Mouse (Mus musculus): ENCODE measurements around the gene Trcg1.

Gene Trcg1

GRCm38 (mm10) chr9:57261913-57262794 is 25.8 kb downstream of the Trcg1 start, which contains the start of gene 1700017B05Rik:
TSS of gene 1700017B05Rik (minus strand) at chr9:57262612.
- in situ Hi-C loops (cut with MseI, MboI): loop anchor here in 1 of 2 experiments (10.0 kb wide), 1 partner anchor 173 kb away; no protein-coding TSS in a partner anchor

- in situ Hi-C loops (cut with MseI, MboI): loop anchor here in 1 of 2 experiments (10.0 kb wide), 1 partner anchor 172 kb away; no protein-coding TSS in a partner anchor
These were observed 26.7 kb downstream of the Trcg1 start for GRCm38 (mm10) chr9:57262795-57263684.

DNA sequence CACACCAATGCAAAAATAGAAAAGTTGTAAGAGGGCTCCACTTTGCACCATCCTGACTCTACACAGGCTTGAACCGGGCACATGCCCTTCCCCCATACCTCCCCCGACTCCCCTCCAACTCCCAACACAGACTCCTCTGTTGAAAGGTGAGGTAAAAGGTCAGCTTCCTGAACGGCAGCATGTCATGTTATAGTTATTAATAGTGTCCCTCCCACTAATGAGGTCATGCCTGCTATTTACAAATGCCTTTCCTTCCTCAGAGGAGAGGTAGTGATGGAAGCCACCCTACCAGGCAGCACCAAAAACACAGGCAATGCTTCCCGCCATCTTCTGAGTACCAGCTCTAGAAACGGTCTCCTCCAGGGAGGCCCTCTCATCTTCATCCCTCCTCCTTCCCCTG is 28.8 kb downstream of the Trcg1 start:
- in situ Hi-C loops (cut with MseI, MboI): loop anchor here in 1 of 2 experiments (10.0 kb wide), 1 partner anchor 170 kb away; no protein-coding TSS in a partner anchor

DNA sequence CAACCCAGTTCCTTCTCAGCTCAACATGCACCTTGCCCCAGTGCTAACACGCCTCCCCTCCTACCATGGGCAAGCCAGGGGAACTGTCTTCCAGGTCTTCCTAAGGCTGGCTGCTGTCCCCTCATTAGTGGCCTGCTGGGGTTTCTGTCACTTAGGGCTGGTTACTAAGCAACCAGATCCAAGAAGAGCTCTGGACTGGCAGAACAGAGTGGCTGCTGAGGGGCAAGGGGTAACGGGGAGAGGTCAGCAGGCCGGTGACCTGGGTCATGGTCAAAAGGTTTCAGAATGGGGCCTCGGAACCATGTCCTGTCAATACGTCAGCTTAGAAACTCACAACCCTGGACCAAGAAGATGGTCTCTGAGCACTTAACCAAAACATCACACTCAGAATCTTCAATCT is 31.1 kb downstream of the Trcg1 start:
- in situ Hi-C loops (cut with MseI, MboI): loop anchor here in 1 of 2 experiments (10.0 kb wide), 1 partner anchor 167 kb away; no protein-coding TSS in a partner anchor

GRCm38 (mm10) chr9:57268078-57268477 is 31.7 kb downstream of the Trcg1 start:
- in situ Hi-C loops (cut with MseI, MboI): loop anchor here in 1 of 2 experiments (10.0 kb wide), 1 partner anchor 167 kb away; no protein-coding TSS in a partner anchor

- in situ Hi-C loops (cut with MseI, MboI): loop anchor here in 1 of 2 experiments (10.0 kb wide), 1 partner anchor 166 kb away; no protein-coding TSS in a partner anchor
These were observed 32.2 kb downstream of the Trcg1 start for GRCm38 (mm10) chr9:57268575-57268974.

DNA sequence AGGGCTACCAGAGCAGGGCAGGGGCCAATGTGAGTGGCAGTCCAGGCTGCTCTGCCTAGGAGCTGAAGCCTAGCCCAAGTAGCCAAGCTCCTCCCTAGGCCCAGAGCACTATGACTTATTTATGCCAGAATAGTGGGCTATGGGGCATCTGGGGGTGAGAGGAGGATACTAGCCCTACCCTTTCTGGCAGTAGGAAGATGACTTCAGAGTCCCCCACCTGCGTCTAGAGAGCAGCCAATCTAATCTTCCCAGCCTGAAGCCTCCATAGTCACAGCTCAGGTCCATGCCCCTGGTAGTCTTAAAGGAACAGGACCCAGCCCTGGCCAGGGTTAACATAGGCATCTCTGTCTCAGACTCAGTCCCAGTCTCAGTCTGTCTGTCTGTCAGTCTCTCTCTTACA is 33.0 kb downstream of the Trcg1 start:
- in situ Hi-C loops (cut with MseI, MboI): loop anchor here in 1 of 2 experiments (10.0 kb wide), 1 partner anchor 165 kb away; no protein-coding TSS in a partner anchor

GRCm38 (mm10) chr9:57270399-57270798 is 34.0 kb downstream of the Trcg1 start:
- in situ Hi-C loops (cut with MseI, MboI): no loop called here

DNA sequence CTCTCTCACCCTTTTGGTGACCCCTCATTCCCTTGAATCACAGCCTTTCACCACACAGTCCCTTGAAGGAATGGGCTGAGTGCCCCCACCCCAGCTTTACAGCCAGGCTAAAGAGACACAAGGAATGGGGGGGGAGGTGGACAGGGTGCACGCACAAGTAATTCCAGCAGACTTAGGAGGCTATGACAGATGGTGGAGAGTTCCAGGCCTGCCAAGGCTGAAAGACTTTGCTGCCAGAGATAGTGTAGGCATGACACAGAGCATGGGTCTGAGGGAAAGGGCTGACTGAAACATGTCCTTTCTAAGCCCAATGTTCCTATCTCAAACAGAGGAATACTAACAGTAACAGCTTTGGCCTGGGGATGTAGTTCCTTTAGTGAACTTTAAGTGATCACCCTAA is 34.7 kb downstream of the Trcg1 start:
- in situ Hi-C loops (cut with MseI, MboI): no loop called here

- in situ Hi-C loops (cut with MseI, MboI): no loop called here
These were observed 35.6 kb downstream of the Trcg1 start for GRCm38 (mm10) chr9:57271837-57272562.

DNA sequence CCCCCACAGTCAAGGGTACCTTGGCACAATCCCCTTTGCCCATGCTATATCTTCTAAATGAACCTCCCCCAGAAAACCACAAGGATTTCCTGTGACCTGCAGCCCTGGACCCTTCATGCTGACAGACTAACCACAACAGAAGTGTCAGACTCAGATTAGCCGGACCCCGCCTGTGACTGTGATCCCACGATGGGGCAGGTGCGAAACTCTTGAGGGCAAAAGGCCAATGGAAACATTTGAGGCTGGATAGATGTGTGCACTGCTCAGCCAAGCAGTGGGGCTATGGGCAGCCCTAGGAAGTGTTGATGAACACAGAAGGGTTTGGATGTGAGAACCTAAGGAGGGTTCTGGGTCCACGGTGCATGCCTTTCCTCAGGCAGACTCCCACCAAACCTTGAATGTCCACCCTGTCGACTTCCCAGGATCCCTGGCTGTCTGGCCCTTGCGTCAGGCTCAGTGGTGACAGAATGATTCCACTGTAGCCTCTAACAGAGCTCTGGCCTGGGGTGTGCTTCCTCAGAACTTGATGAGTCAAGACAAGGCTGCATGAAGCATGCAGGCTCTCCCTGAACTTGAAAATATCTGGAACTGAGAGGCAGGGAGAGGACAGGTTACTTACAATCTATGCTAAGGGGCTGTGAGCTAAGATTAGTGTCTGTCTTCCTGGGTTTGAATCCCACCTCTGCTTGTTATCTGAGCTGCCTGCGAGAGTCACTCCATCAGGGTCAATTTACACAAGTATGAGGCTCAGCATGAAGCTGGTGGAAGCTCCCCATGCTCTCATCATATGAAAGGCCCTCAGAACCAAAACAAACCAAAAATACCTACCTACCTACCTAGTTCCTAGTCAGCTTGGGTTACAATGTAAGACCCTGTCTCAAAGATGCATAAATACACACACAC is 36.8 kb downstream of the Trcg1 start:
- in situ Hi-C loops (cut with MseI, MboI): no loop called here

GRCm38 (mm10) chr9:57273805-57274494 is 37.6 kb downstream of the Trcg1 start:
- in situ Hi-C loops (cut with MseI, MboI): no loop called here

DNA sequence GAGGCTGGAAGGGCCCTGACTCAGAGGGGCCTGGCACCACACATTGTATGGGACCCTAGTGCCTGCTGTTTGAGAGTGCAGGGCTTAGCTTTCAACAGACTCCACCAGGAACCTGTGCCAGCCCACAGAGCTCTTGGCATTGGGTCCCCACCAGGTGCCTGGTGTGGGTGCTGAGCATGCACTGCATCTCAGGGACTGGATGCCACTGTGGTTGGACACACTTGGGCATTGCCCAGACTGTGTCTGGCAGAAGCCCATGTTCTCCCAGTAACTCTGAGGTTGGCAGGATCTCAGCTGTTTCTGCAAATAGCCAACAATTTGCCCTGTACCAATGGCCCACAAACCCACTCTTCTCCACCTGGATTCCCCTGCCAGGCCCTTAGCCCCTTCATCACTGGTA is 40.0 kb downstream of the Trcg1 start:
- in situ Hi-C loops (cut with MseI, MboI): no loop called here

DNA sequence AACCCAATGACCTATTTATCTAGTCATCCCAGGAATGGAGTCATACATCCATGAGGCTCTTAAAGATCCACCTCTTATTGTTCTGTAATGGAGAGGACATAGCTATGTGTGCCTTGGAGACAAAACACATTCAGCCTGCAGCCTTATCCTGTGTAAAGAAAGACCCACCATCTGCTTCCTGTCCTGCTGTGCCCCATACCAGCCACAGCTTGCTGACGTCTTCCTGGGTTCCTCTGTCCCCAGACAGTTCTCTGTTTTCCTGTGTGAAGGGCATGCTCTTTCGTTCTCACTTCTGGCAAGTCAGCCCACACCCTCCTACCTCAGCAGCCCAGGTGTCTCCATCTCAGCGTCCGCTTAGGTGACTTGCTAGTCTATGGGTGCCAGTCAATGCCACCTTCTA is 41.9 kb downstream of the Trcg1 start:
- in situ Hi-C loops (cut with MseI, MboI): no loop called here

DNA sequence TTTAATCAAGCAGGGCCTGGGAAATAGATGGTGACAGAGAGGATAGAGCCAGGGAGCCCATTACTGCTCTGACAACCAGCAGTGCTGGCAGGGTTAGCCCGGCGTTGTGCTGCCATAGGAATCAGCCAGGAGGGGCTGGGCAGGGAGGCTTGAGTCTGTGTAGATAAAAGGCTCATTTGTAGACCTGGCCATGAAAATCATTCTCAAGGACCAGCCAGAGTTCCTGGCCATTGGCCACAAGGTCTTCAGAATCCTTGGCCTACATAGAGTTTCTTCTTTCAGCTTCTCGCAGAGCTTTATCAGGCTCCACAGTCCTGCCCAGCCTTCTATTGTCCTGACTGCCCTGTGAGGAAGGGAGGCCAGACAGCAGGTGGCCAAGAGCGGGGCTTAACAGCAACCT is 43.1 kb downstream of the Trcg1 start:
- in situ Hi-C loops (cut with MseI, MboI): no loop called here

GRCm38 (mm10) chr9:57281549-57281948 is 45.2 kb downstream of the Trcg1 start:
- in situ Hi-C loops (cut with MseI, MboI): no loop called here

DNA sequence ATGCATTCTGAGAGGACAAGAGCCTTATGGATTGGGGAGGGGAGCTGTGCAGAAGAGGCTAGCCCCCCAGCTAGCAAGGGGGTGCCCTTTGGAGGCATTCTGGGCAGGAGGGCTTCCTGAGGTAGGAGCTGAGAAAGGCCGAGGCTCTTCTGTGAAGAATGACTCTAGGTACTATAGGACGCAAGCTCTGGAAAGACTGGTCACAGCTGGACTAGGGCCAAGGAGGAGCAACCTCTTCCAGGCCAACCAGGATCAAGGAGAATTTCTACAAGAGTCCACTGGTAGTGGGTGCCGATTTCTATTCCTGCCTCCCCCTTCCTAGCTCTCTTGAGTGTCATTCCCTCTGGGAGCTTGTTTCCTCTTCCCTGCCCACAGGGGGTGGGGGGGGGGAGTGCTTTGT is 46.3 kb downstream of the Trcg1 start:
- in situ Hi-C loops (cut with MseI, MboI): no loop called here

GRCm38 (mm10) chr9:57283311-57283710 is 47.0 kb downstream of the Trcg1 start:
- in situ Hi-C loops (cut with MseI, MboI): no loop called here

- in situ Hi-C loops (cut with MseI, MboI): no loop called here
These were observed 50.8 kb downstream of the Trcg1 start for GRCm38 (mm10) chr9:57287183-57287582.
